Mouse (Mus musculus) thymus, adult 2 months (tissue): Measurements from ENCODE around the gene Btbd11.

Experiments
- CTCF ChIP-seq: fragments of 200-500 bp; IDR thresholded peaks from 2 replicates; pipeline ENCODE4 v1.5.1; 2012; ENCODE audit warnings: mild to moderate bottlenecking, control low read depth, low read length, moderate library complexity, borderline replicate concordance; ENCODE audit not compliant: control insufficient read depth, poor library complexity, insufficient read depth; ENCODE audit errors: extremely low read depth
- POLR2A ChIP-seq: fragments of 200-500 bp; IDR thresholded peaks from 2 replicates; pipeline ENCODE4 v1.6.1; 2012; ENCODE audit warnings: mild to moderate bottlenecking, low read length, control low read depth, moderate library complexity; ENCODE audit not compliant: control insufficient read depth, poor library complexity, insufficient read depth; ENCODE audit errors: extremely low read depth

GRCm38 (mm10) chr10:85420851-85421628, 34.4 kb downstream of the Btbd11 start:
- TF ChIP-seq CTCF (no peak), POLR2A (no peak)
